Mouse (Mus musculus): ENCODE measurements at regions not wholly inside any gene's neighbourhood (a gene's known extent, or its start where the extent isn't known, plus 50 kb on each side); places are given as distances from the start of the nearest gene placed in this dataset.

DNA sequence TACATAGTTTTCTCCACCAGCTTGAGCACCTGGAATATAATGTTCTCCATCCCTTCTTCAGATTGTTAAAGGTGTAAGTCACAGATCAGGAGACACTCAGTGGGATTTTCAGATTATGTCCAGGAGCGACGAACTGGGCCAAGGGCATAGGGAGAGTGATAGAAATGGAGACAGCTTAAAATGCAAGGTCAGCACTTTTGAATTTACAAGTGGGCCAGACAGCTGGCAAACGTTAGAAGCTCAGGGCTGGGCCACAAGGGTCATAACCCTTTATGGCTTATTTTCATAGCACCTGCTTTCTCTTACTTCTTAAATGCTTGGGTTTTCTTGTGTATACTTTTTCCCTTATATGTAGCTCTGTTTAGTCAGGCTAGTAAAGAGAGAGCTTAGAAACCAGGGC is 488.8 kb upstream of the Hs6st1 start:
- no peak for TF ChIP-seq CTCF (IDR thresholded peaks at IDR 0.05; ENCODE audit: control insufficient read depth, insufficient read depth, insufficient read length)
- TF ChIP-seq MAX (IDR thresholded peaks at IDR 0.05): no peak
- no peak for TF ChIP-seq MYOG (IDR thresholded peaks at IDR 0.05; ENCODE audit: control insufficient read depth, extremely low read depth, insufficient read length)

All from C2C12 (cell line).